Mouse (Mus musculus): ENCODE measurements around the gene Map9. TPM values are rescaled to one million over a fixed set of nuclear protein-coding genes. Genes with fewer than 3 reads are reported as not detected.
A peak's percentile ranks its signal among the peaks of the same experiment; 100 is the strongest.

Gene Map9
- polyA plus RNA-seq, 1 experiment, result 0.99 TPM

DNA sequence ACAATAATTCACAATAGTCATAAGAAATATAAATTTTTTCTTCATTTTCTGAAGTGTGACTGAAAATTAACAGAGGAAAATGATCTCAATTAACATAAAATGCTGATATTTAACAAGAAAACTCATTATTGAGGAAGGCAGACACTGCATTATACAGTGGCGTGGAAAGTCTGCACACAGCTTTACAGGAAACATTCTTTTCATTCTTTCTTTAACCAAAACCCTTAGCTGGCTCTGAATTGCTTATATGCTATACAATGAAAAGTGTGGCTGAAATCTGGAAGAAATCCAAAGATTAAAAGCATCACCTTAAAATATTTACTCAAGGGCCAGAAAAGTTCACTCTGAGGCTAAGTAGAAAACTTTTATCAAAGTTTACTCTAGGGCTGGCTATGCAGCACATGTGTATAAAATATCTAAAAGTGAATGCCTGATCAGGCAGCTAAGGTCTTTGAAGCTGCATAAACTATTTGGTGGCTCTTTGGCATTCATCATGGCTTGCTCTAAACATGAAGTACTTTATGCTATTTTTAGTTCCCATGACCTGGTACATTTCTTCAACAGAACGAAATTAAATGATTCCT lies 9.5 kb upstream of the Map9 start:
- TF ChIP-seq POLR2A (IDR thresholded peaks at IDR 0.05; ENCODE audit: control insufficient read depth, low read depth, low read length), result no peak
- H3K4me3 ChIP-seq (ENCODE audit: control insufficient read depth, low read depth, low read length), result no peak overlapping the region
- H3K27me3 ChIP-seq (ENCODE audit: control insufficient read depth, insufficient read depth, low read length), result no peaks in the 10 kb centered on the region
- H3K4me1 ChIP-seq (ENCODE audit: control insufficient read depth, insufficient read depth, low read length), result no peaks in the 10 kb centered on the region
- H3K27ac ChIP-seq (ENCODE audit: control insufficient read depth, insufficient read depth, low read depth, low read length), result no peak overlapping the region
- H3K36me3 ChIP-seq (ENCODE audit: control insufficient read depth, insufficient read depth, low read length), result no peaks in the 10 kb centered on the region

DNA sequence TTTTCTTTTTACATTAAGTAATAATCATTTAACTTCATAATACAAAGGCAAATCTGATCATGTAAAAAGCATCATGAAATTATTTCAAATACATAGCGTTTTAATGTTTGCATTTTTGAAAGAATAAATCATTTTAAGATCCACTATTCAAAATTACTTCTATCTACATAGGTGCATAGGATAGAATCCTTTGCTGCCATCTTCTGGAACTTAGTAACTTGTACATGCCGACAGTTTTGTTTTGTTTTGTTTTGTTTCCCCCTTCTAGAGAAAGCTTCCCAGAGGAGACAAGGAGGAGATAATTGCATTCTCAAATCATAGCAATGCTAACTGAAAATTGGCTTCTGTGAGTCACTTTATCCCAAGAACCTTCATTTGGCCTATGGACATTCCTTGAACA lies 7.5 kb upstream of the Map9 start:
- no peaks in the 10 kb centered on the region for H3K27me3 ChIP-seq (ENCODE audit: control insufficient read depth, insufficient read depth, low read length)
- H3K27ac ChIP-seq (ENCODE audit: control insufficient read depth, insufficient read depth, low read depth, low read length), result no peak overlapping the region
- no peak overlapping the region for H3K4me3 ChIP-seq (ENCODE audit: control insufficient read depth, low read depth, low read length)
- H3K36me3 ChIP-seq (ENCODE audit: control insufficient read depth, insufficient read depth, low read length), result no peaks in the 10 kb centered on the region
- no peak for TF ChIP-seq POLR2A (IDR thresholded peaks at IDR 0.05; ENCODE audit: control insufficient read depth, low read depth, low read length)
- TF ChIP-seq CTCF (IDR thresholded peaks at IDR 0.05; ENCODE audit: control insufficient read depth, insufficient read depth, insufficient replicate concordance, low read depth, low read length), result no peak
- no peaks in the 10 kb centered on the region for H3K4me1 ChIP-seq (ENCODE audit: control insufficient read depth, insufficient read depth, low read length)

DNA sequence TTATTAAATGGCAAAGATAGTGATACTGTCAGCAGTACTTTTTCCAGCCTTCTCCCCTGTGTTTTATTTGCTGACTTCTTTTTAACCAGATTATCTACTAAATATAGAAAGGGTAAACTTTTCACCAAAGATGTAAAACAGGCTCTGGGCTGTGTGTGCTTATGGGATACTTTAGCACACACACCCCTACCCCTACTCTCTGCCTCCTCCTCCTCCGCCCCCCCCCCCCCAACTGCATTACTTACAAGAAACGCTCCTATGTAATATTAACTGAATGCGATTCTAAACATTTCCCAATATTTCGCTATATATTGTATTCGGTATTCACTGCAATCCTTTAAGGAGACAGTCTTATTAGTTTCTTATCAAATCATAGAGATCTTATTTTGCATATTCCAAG lies 504 bp upstream of the Map9 start:
- H3K27ac ChIP-seq (ENCODE audit: control insufficient read depth, insufficient read depth, low read depth, low read length), result peak overlapping the region; percentile 50

DNA sequence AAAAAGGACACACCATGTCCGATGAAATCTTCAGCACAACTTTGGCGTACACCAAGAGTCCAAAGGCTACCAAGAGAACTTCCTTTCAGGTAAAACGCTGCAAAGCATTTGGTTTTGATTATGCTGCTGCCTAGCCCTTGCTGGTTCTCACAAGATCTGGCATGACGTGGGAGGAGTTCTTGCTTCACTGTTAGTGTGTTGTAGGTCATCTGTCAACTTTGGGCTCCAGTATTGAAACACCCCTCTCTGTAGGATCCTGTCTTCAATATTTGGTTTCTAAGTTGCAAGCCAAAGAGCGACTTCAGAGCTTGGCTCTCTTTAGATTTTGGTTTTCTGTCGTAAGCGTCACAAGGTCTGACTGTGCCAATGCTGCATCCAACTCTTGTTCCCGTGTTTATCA lies 1.2 kb downstream of the Map9 start:
- H3K27me3 ChIP-seq (ENCODE audit: control insufficient read depth, insufficient read depth, low read length), result no peaks in the 10 kb centered on the region
- no peak overlapping the region for H3K27ac ChIP-seq (ENCODE audit: control insufficient read depth, insufficient read depth, low read depth, low read length)
- H3K36me3 ChIP-seq (ENCODE audit: control insufficient read depth, insufficient read depth, low read length), result peaks cover 2% of the 10 kb centered on the region; the same call in 1 of the 2 replicates
- H3K4me1 ChIP-seq (ENCODE audit: control insufficient read depth, insufficient read depth, low read length), result peaks cover 3% of the 10 kb centered on the region
- H3K4me3 ChIP-seq (ENCODE audit: control insufficient read depth, low read depth, low read length), result no peak overlapping the region
- TF ChIP-seq CTCF (IDR thresholded peaks at IDR 0.05; ENCODE audit: control insufficient read depth, insufficient read depth, insufficient replicate concordance, low read depth, low read length) (no peak), POLR2A (IDR thresholded peaks at IDR 0.05; ENCODE audit: control insufficient read depth, low read depth, low read length) (no peak)

More for the DNA sequence above, 504 bp upstream of the Map9 start:
- Histone ChIP-seq H3K27me3 (ENCODE audit: control insufficient read depth, insufficient read depth, low read length) (no peaks in the 10 kb centered on the region), H3K4me3 (ENCODE audit: control insufficient read depth, low read depth, low read length) (peak overlapping the region; percentile 89), H3K36me3 (ENCODE audit: control insufficient read depth, insufficient read depth, low read length) (no peaks in the 10 kb centered on the region), H3K4me1 (ENCODE audit: control insufficient read depth, insufficient read depth, low read length) (peaks cover 3% of the 10 kb centered on the region)
- TF ChIP-seq POLR2A (IDR thresholded peaks at IDR 0.05; ENCODE audit: control insufficient read depth, low read depth, low read length), result no peak
- TF ChIP-seq CTCF (IDR thresholded peaks at IDR 0.05; ENCODE audit: control insufficient read depth, insufficient read depth, insufficient replicate concordance, low read depth, low read length), result no peak

DNA sequence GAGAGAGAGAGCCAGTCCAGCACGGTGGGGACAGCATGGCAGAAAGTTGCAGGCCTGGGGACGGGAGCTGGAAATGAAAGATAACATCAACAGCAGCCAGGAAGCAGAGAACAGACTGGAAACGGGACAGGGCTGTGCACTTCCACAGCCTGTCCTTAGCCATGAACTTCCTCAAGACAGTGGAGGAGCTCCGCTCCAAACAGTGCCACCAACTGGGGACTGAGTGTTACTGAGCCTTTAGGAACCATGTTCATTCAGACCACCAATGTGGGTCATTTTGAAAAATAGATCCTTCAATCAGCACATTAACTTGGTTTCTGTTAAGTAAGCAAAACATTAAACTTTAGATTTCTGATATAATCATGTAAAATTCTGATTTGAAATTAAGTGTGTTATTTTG lies 4.6 kb downstream of the Map9 start:
- Histone ChIP-seq H3K27me3 (ENCODE audit: control insufficient read depth, insufficient read depth, low read length) (no peaks in the 10 kb centered on the region), H3K36me3 (ENCODE audit: control insufficient read depth, insufficient read depth, low read length) (peaks cover 2% of the 10 kb centered on the region; the same call in 1 of the 2 replicates), H3K4me3 (ENCODE audit: control insufficient read depth, low read depth, low read length) (no peak overlapping the region), H3K4me1 (ENCODE audit: control insufficient read depth, insufficient read depth, low read length) (peaks cover 3% of the 10 kb centered on the region), H3K27ac (ENCODE audit: control insufficient read depth, insufficient read depth, low read depth, low read length) (no peak overlapping the region)
- TF ChIP-seq CTCF (IDR thresholded peaks at IDR 0.05; ENCODE audit: control insufficient read depth, insufficient read depth, insufficient replicate concordance, low read depth, low read length) (peak; percentile 22; the same call in 1 of the 2 replicates), POLR2A (IDR thresholded peaks at IDR 0.05; ENCODE audit: control insufficient read depth, low read depth, low read length) (no peak)

DNA sequence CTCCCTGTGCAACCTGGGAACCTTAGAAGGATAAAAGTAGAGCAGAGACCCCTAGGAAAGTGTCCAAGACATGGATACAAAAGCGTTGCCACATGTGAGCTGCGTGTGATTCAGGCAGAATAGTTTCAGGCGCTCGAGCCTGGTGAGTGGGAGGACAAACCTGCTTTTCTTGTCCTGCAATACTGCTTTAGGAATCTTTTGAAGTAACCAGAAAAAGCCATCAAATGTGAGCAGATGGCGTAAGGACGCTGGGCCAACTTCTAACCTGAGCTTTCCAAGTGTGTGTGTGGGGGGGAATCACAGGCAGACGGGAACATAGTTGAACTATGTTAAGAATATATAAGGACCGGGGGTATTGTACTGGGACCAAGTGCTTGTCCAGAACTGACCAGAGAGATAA lies 6.7 kb downstream of the Map9 start:
- TF ChIP-seq CTCF (IDR thresholded peaks at IDR 0.05; ENCODE audit: control insufficient read depth, insufficient read depth, insufficient replicate concordance, low read depth, low read length) (no peak), POLR2A (IDR thresholded peaks at IDR 0.05; ENCODE audit: control insufficient read depth, low read depth, low read length) (no peak)
- Histone ChIP-seq H3K27me3 (ENCODE audit: control insufficient read depth, insufficient read depth, low read length) (no peaks in the 10 kb centered on the region), H3K4me1 (ENCODE audit: control insufficient read depth, insufficient read depth, low read length) (no peaks in the 10 kb centered on the region), H3K36me3 (ENCODE audit: control insufficient read depth, insufficient read depth, low read length) (peaks cover 2% of the 10 kb centered on the region; the same call in 1 of the 2 replicates), H3K27ac (ENCODE audit: control insufficient read depth, insufficient read depth, low read depth, low read length) (no peak overlapping the region), H3K4me3 (ENCODE audit: control insufficient read depth, low read depth, low read length) (no peak overlapping the region)

DNA sequence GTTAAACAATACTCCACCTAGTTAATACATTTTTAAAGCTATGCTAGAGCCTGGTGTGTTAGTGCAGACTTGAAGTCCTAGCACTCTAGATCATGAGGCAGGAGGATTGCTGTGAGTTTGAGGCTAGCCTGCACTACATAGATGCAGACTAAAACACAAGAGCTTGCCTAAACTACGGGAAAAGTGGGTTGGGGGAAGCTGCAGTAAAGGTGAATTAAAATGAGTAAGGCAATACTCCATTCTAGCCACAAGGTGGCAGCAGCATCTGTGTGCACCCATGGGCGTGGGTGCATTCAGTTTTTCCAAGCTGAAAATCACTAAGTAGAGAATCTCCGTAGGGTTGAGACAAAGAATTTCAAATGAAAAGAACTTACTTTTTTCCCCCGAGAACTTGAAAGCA lies 7.1 kb downstream of the Map9 start:
- TF ChIP-seq POLR2A (IDR thresholded peaks at IDR 0.05; ENCODE audit: control insufficient read depth, low read depth, low read length), result no peak
- peak; percentile 78; the same call in 1 of the 2 replicates for TF ChIP-seq CTCF (IDR thresholded peaks at IDR 0.05; ENCODE audit: control insufficient read depth, insufficient read depth, insufficient replicate concordance, low read depth, low read length)
- Histone ChIP-seq H3K36me3 (ENCODE audit: control insufficient read depth, insufficient read depth, low read length) (peaks cover 2% of the 10 kb centered on the region; the same call in 1 of the 2 replicates), H3K27ac (ENCODE audit: control insufficient read depth, insufficient read depth, low read depth, low read length) (no peak overlapping the region), H3K27me3 (ENCODE audit: control insufficient read depth, insufficient read depth, low read length) (no peaks in the 10 kb centered on the region), H3K4me3 (ENCODE audit: control insufficient read depth, low read depth, low read length) (peak overlapping the region; percentile 24; the same call in 1 of the 2 replicates), H3K4me1 (ENCODE audit: control insufficient read depth, insufficient read depth, low read length) (no peaks in the 10 kb centered on the region)

All from testis, adult 2 months (tissue).